Mouse (Mus musculus) cortical plate, adult 2 months (tissue): ENCODE data around the gene Tmem91.

Experiments
- CTCF ChIP-seq: fragments of 200-500 bp; IDR thresholded peaks from 2 replicates; pipeline ENCODE4 v1.5.1; 2011; ENCODE audit warnings: mild to moderate bottlenecking, control low read depth, low read length; ENCODE audit not compliant: insufficient read depth; ENCODE audit errors: extremely low read depth
- POLR2A ChIP-seq: fragments of 200-500 bp; IDR thresholded peaks from 2 replicates; pipeline ENCODE4 v1.6.1; 2011; ENCODE audit warnings: mild to moderate bottlenecking, low read length, control low read depth; ENCODE audit not compliant: insufficient read depth; ENCODE audit errors: extremely low read depth

- TF ChIP-seq POLR2A: no peak
- no peak for TF ChIP-seq CTCF
Measured at GRCm38 (mm10) chr7:25715731-25716271, 40.8 kb upstream of the Tmem91 start.
